Mouse (Mus musculus) kidney, adult 2 months (tissue): Measurements from ENCODE around the gene Nod1.

ENCODE experiments used
- CTCF ChIP-seq: fragments of 200-500 bp; conservative IDR thresholded peaks from 2 replicates; pipeline ENCODE4 v1.5.1; 2011; ENCODE audit warnings: low read depth, mild to moderate bottlenecking, control low read depth, low read length, moderate library complexity, mixed read lengths; ENCODE audit not compliant: insufficient read depth, insufficient read length
- POLR2A ChIP-seq: fragments of 200-500 bp; IDR thresholded peaks from one replicate; pipeline ENCODE4 v1.6.1; 2011; ENCODE audit warnings: low read depth, low read length, control low read depth

DNA sequence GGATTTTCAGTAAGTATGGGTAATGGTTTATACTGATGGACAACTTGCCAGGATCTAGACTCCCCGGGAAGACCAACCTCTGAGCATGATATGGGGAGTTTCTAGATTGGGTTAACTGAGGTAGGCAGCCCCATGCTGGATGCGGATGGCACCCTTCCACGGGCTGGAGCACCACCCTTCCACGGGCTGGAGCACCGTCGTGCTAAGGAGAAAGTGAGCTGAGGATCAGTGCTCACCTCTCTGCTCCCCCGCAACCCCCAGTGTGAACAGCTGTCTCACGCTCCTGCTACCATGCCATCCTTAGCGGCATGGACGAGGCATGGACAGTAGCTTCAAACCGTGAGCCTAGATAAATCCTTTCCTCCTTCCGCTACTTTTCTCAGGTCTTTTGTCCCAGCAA is 39.9 kb downstream of the Nod1 start:
- TF ChIP-seq POLR2A (no peak), CTCF (no peak)
